Mouse (Mus musculus): ENCODE results near the gene Olfr1410. TPM values are rescaled to one million over a fixed set of nuclear protein-coding genes. Genes with fewer than 3 reads are reported as not detected.

Olfr1410 gene
- polyA plus RNA-seq, 1 experiment from 2014 or later: not detected

DNA sequence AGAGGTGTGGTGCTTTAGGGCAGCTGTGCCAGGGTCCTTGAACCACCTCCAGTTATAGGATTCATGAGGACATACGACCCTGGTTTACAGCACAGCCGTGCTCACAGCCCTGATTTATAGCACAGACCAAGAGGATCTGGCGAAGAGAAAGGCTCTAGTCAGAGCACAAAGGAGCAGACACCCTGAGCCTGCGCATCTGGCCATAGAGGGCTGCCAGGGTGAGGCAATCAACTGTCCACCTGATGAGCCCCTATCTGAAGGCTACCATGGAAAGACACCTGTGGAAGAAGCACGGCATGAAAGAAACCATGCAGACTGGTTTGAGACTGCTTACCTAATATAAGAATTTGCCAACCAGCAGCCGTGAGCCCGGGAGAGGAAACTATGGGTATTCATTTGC is 41.0 kb downstream of the Olfr1410 start:
- no peaks in the 10 kb centered on the region for H3K9me3 ChIP-seq (ENCODE audit: control insufficient read depth, low read length)
- H3K4me1 ChIP-seq (ENCODE audit: control insufficient read depth, insufficient read depth, low read length): peaks cover 8% of the 10 kb centered on the region
- no peak overlapping the region for H3K4me2 ChIP-seq (ENCODE audit: low read depth, low read length)
- no peak overlapping the region for H3K27ac ChIP-seq (ENCODE audit: low read length)
- no peaks in the 10 kb centered on the region for H3K27me3 ChIP-seq (replicated peaks; ENCODE audit: control insufficient read depth, insufficient read depth, low read length)
- WGBS: 61% methylated on average over 7 of the region's 7 CpGs
- no peak overlapping the region for H3K4me3 ChIP-seq (ENCODE audit: low read length)
- no peaks in the 10 kb centered on the region for H3K36me3 ChIP-seq (ENCODE audit: control insufficient read depth, insufficient read depth, low read length)
- ATAC-seq: no peak
- no peak overlapping the region for H3K9ac ChIP-seq (ENCODE audit: low read depth, low read length)

GRCm38 (mm10) chr1:92647026-92647425 is 41.4 kb downstream of the Olfr1410 start:
- no peaks in the 10 kb centered on the region for H3K36me3 ChIP-seq (ENCODE audit: control insufficient read depth, insufficient read depth, low read length)
- no peak for ATAC-seq
- no peak overlapping the region for H3K9ac ChIP-seq (ENCODE audit: low read depth, low read length)
- H3K27me3 ChIP-seq (replicated peaks; ENCODE audit: control insufficient read depth, insufficient read depth, low read length): no peaks in the 10 kb centered on the region
- H3K4me3 ChIP-seq (ENCODE audit: low read length): no peak overlapping the region
- no peak overlapping the region for H3K27ac ChIP-seq (ENCODE audit: low read length)
- H3K9me3 ChIP-seq (ENCODE audit: control insufficient read depth, low read length): no peaks in the 10 kb centered on the region
- WGBS: 68% methylated on average over 4 of the region's 4 CpGs
- H3K4me1 ChIP-seq (ENCODE audit: control insufficient read depth, insufficient read depth, low read length): peaks cover 8% of the 10 kb centered on the region
- no peak overlapping the region for H3K4me2 ChIP-seq (ENCODE audit: low read depth, low read length)

- no peak overlapping the region for H3K4me2 ChIP-seq (ENCODE audit: low read depth, low read length)
- WGBS: 9% methylated on average over 8 of the region's 8 CpGs
- H3K4me1 ChIP-seq (ENCODE audit: control insufficient read depth, insufficient read depth, low read length): peaks cover 8% of the 10 kb centered on the region
- H3K9me3 ChIP-seq (ENCODE audit: control insufficient read depth, low read length): no peaks in the 10 kb centered on the region
- H3K27ac ChIP-seq (ENCODE audit: low read length): no peak overlapping the region
- H3K36me3 ChIP-seq (ENCODE audit: control insufficient read depth, insufficient read depth, low read length): no peaks in the 10 kb centered on the region
- no peak overlapping the region for H3K4me3 ChIP-seq (ENCODE audit: low read length)
- H3K27me3 ChIP-seq (replicated peaks; ENCODE audit: control insufficient read depth, insufficient read depth, low read length): no peaks in the 10 kb centered on the region
- 0 out of 2 replicates have a peak, but pooled peaks have one; percentile 38 for ATAC-seq
- 0 out of 2 replicates have a peak overlapping the region, but pooled peaks have one; percentile 12 for H3K9ac ChIP-seq (ENCODE audit: low read depth, low read length)
Observed at GRCm38 (mm10) chr1:92647752-92648151, 42.2 kb downstream of the Olfr1410 start.

GRCm38 (mm10) chr1:92648197-92648596 is 42.6 kb downstream of the Olfr1410 start:
- no peak overlapping the region for H3K4me2 ChIP-seq (ENCODE audit: low read depth, low read length)
- H3K9me3 ChIP-seq (ENCODE audit: control insufficient read depth, low read length): no peaks in the 10 kb centered on the region
- no peak overlapping the region for H3K4me3 ChIP-seq (ENCODE audit: low read length)
- WGBS: 42% methylated on average over 10 of the region's 10 CpGs
- H3K27ac ChIP-seq (ENCODE audit: low read length): no peak overlapping the region
- ATAC-seq: no peak
- H3K4me1 ChIP-seq (ENCODE audit: control insufficient read depth, insufficient read depth, low read length): peaks cover 8% of the 10 kb centered on the region
- no peaks in the 10 kb centered on the region for H3K27me3 ChIP-seq (replicated peaks; ENCODE audit: control insufficient read depth, insufficient read depth, low read length)
- H3K36me3 ChIP-seq (ENCODE audit: control insufficient read depth, insufficient read depth, low read length): no peaks in the 10 kb centered on the region
- H3K9ac ChIP-seq (ENCODE audit: low read depth, low read length): 0 out of 2 replicates have a peak overlapping the region, but pooled peaks have one; percentile 12

DNA sequence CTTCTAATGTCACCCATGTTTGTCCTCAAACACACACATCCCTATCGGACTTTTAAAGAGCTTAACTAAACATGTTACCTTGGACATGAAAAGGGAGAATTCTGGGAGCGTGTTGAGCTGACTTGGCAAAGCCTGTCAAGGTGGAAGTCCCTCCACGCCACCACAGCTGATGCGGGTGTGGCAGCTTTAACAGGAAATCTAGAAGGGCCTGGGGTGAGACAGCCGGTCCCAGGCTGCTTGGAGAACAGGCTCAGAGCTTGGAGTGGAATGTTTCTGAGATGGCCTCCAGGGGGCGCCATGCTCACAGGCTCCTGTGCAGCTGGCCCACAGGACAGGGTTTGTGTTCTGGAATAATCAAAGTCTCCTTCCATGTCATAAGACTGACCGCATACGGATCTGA is 43.1 kb downstream of the Olfr1410 start, which contains the start of gene Otos:
TSS of gene Otos (minus strand) at position 169 of the 400 bp plus-strand sequence.
- Histone ChIP-seq H3K4me1 (ENCODE audit: control insufficient read depth, insufficient read depth, low read length) (peaks cover 8% of the 10 kb centered on the region), H3K27ac (ENCODE audit: low read length) (no peak within 1 kb of the TSS), H3K27me3 (replicated peaks; ENCODE audit: control insufficient read depth, insufficient read depth, low read length) (no peaks in the 10 kb centered on the region), H3K4me2 (ENCODE audit: low read depth, low read length) (no peak within 1 kb of the TSS), H3K4me3 (ENCODE audit: low read length) (no peak within 1 kb of the TSS), H3K36me3 (ENCODE audit: control insufficient read depth, insufficient read depth, low read length) (no peaks in the 10 kb centered on the region), H3K9me3 (ENCODE audit: control insufficient read depth, low read length) (no peaks in the 10 kb centered on the region), H3K9ac (ENCODE audit: low read depth, low read length) (0 out of 2 replicates have a peak within 1 kb of the TSS, but pooled peaks have one; percentile 12)
- ATAC-seq: peak; percentile 75
- WGBS: 20% methylated on average over 8 of the region's 8 CpGs

DNA sequence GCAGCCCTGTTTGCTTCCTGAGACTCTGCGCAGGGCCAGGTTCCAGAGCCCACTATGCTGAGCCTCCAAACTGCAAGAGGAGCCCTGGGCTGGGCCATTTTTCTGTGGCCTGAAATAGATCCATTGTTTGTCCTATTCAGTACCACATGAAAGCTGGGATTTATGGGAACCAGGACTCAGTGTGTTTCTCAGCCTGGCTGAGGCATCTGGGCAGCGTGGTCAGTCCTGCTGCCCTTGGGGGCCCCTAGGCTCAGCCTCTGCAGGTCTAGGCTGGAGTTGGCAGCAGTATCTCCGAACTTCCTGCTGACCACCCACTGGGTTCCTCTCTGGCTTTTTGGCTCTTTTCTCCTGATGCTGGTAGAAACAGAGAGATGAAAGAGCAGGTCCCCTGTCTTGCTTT is 45.9 kb downstream of the Olfr1410 start:
- Histone ChIP-seq H3K9ac (ENCODE audit: low read depth, low read length) (no peak overlapping the region), H3K9me3 (ENCODE audit: control insufficient read depth, low read length) (no peaks in the 10 kb centered on the region), H3K4me3 (ENCODE audit: low read length) (no peak overlapping the region), H3K27me3 (replicated peaks; ENCODE audit: control insufficient read depth, insufficient read depth, low read length) (no peaks in the 10 kb centered on the region), H3K36me3 (ENCODE audit: control insufficient read depth, insufficient read depth, low read length) (no peaks in the 10 kb centered on the region), H3K4me1 (ENCODE audit: control insufficient read depth, insufficient read depth, low read length) (peaks cover 8% of the 10 kb centered on the region), H3K4me2 (ENCODE audit: low read depth, low read length) (no peak overlapping the region), H3K27ac (ENCODE audit: low read length) (no peak overlapping the region)
- ATAC-seq: no peak
- 71% methylated on average over 3 of the region's 3 CpGs for WGBS

GRCm38 (mm10) chr1:92653179-92653578 is 47.6 kb downstream of the Olfr1410 start:
- Histone ChIP-seq H3K36me3 (ENCODE audit: control insufficient read depth, insufficient read depth, low read length) (no peaks in the 10 kb centered on the region), H3K4me1 (ENCODE audit: control insufficient read depth, insufficient read depth, low read length) (peaks cover 5% of the 10 kb centered on the region), H3K9ac (ENCODE audit: low read depth, low read length) (no peak overlapping the region), H3K27me3 (replicated peaks; ENCODE audit: control insufficient read depth, insufficient read depth, low read length) (no peaks in the 10 kb centered on the region), H3K27ac (ENCODE audit: low read length) (no peak overlapping the region), H3K4me2 (ENCODE audit: low read depth, low read length) (no peak overlapping the region), H3K4me3 (ENCODE audit: low read length) (no peak overlapping the region), H3K9me3 (ENCODE audit: control insufficient read depth, low read length) (no peaks in the 10 kb centered on the region)
- WGBS: 94% methylated on average over 3 of the region's 3 CpGs
- no peak for ATAC-seq

DNA sequence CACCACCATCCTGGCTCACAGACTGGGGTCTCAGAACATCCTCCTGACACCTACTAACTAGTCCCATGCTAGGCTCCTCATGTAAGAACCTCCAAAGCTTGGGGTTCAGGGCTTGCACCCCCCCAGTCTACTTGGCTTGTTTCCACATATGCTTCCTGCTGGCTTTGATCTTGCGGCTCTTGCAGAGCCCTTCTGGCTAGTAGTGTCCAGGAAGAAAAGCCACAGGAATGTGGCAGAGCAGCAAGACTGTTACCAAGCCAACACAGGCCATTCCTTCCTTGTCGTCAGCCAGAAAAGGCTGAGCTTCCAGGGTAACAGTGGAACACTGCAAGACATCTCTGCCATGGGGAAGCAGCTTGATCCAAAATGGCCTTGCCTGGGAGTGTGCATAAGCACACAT is 49.1 kb downstream of the Olfr1410 start:
- Histone ChIP-seq H3K27me3 (replicated peaks; ENCODE audit: control insufficient read depth, insufficient read depth, low read length) (no peaks in the 10 kb centered on the region), H3K4me1 (ENCODE audit: control insufficient read depth, insufficient read depth, low read length) (no peaks in the 10 kb centered on the region), H3K9ac (ENCODE audit: low read depth, low read length) (no peak overlapping the region), H3K27ac (ENCODE audit: low read length) (no peak overlapping the region), H3K4me2 (ENCODE audit: low read depth, low read length) (no peak overlapping the region), H3K4me3 (ENCODE audit: low read length) (no peak overlapping the region), H3K36me3 (ENCODE audit: control insufficient read depth, insufficient read depth, low read length) (no peaks in the 10 kb centered on the region), H3K9me3 (ENCODE audit: control insufficient read depth, low read length) (no peaks in the 10 kb centered on the region)
- ATAC-seq: no peak
- whole genome bisulfite sequencing: 60% methylated on average over 2 of the region's 2 CpGs

GRCm38 (mm10) chr1:92657025-92657820 is 51.6 kb downstream of the Olfr1410 start:
- ATAC-seq: no peak
- H3K4me3 ChIP-seq (ENCODE audit: low read length): no peak overlapping the region
- H3K4me1 ChIP-seq (ENCODE audit: control insufficient read depth, insufficient read depth, low read length): no peaks in the 10 kb centered on the region
- WGBS: 72% methylated on average over 11 of the region's 11 CpGs
- H3K36me3 ChIP-seq (ENCODE audit: control insufficient read depth, insufficient read depth, low read length): no peaks in the 10 kb centered on the region
- H3K9me3 ChIP-seq (ENCODE audit: control insufficient read depth, low read length): no peaks in the 10 kb centered on the region
- no peak overlapping the region for H3K27ac ChIP-seq (ENCODE audit: low read length)
- no peak overlapping the region for H3K4me2 ChIP-seq (ENCODE audit: low read depth, low read length)
- H3K9ac ChIP-seq (ENCODE audit: low read depth, low read length): no peak overlapping the region
- H3K27me3 ChIP-seq (replicated peaks; ENCODE audit: control insufficient read depth, insufficient read depth, low read length): no peaks in the 10 kb centered on the region
